Mouse (Mus musculus): ENCODE measurements around the gene Kcp. TPM values are rescaled to one million over a fixed set of nuclear protein-coding genes. Genes with fewer than 3 reads are reported as not detected.

Gene Kcp
- total RNA-seq, 2 experiments from 2014 or later: 6.8 to 7.5 TPM

- no peak for DNase-seq (ENCODE audit: low spot score in 2 of 2)
Observed at GRCm38 (mm10) chr6:29426331-29426730, 81.4 kb downstream of the Kcp start.

- DNase-seq (ENCODE audit: low spot score in 2 of 2): peak in 1 of 2 experiments; percentile 25
Observed at GRCm38 (mm10) chr6:29425118-29425517, 82.6 kb downstream of the Kcp start.

Other genes with a start within 250 kb of the Kcp start
- gene Hilpda, start 235.5 kb downstream of the Kcp start, total RNA-seq (2021): 1 to 10 TPM; 5.9 to 6.4 TPM
- gene Fam71f2, start 228.4 kb downstream of the Kcp start, total RNA-seq (2021): under 1 TPM in 1 of 2 experiments, not detected in 1; 0.43 TPM
- gene Fam71f1, start 188.8 kb downstream of the Kcp start, total RNA-seq (2021): not detected
- gene Calu, start 159.9 kb downstream of the Kcp start, total RNA-seq (2021): 10 to 100 TPM; 89.6 to 95.9 TPM
- under 1 TPM; 0.26 to 0.35 TPM for gene Opn1sw, start 119.5 kb downstream of the Kcp start, total RNA-seq (2021)
- 10 to 100 TPM; 60.0 to 66.7 TPM for gene Ccdc136, start 111.6 kb downstream of the Kcp start, total RNA-seq (2021)
- 1 to 10 TPM; 1.8 to 3.2 TPM for gene Flnc, start 74.7 kb downstream of the Kcp start, total RNA-seq (2021)
- gene Atp6v1f, start 40.2 kb downstream of the Kcp start, total RNA-seq (2021): 100 to 1,000 TPM; 234 to 240 TPM
- under 1 TPM in 1 of 2 experiments, not detected in 1; 0.85 TPM for gene Atp6v1fnb, start 36.5 kb downstream of the Kcp start, total RNA-seq (2021)
- gene Irf5, start 18.7 kb upstream of the Kcp start, total RNA-seq (2021): 1 to 10 TPM; 3.5 to 3.7 TPM
- gene Tnpo3, start 101.9 kb upstream of the Kcp start, total RNA-seq (2021): 10 to 100 TPM; 67.8 to 68.7 TPM
- 10 to 100 TPM; 28.8 to 29.9 TPM for gene Tspan33, start 186.3 kb upstream of the Kcp start, total RNA-seq (2021)
- gene Smo, start 227.6 kb upstream of the Kcp start, total RNA-seq (2021): 10 to 100 TPM; 12.9 to 14.4 TPM